Comparison of ENCODE assay signal across 8 mouse cellular contexts in the genomic region with DNA sequence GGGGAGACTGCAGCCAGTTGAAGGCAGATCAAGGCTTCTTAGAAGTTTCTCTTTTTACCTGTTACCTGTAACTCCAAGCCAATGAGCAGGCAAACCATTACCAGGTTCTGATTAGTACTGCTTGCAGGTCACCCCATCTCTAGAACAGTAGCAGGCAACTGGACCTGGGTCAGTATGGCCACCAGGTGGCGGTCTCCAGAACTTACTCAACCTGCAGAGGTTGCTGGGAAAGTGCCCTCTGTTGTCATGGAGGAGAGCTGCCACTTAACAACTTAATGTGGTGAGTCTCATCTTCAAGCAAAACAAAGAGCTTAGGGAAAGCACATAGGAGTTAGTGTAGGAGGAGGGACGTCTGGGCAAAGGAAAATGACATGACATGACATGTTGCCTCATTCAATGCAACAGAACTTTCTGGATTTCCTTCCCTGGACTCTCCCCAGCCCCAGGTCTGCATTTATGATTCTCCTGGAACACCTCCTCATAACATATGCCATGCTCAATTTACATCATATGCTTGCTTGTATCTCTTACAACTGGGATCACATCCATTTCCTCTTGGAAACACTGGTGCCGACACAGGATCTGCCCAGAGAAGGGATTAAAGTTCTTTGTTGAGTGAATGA.
DNase-seq lines count a peak whose midpoint lies in the region; ATAC-seq lines count a peak whose summit lies in the region.

No protein-coding gene starts in this region.

- no peak for ATAC-seq in hindbrain, embryonic 11.5 days (ENCODE audit: low FRiP score)
- ATAC-seq in hindbrain, embryonic 14.5 days (ENCODE audit: low FRiP score), result no peak
- ATAC-seq in cerebellum, adult (ENCODE audit: insufficient number of reproducible peaks, low FRiP score, low TSS enrichment), result peak; percentile 60
- ATAC-seq in megakaryocyte progenitor cell, adult 5-6 weeks (replicated peaks; ENCODE audit: poor library complexity), result peak; percentile 98

- no peak overlapping the region for H3K4me2 ChIP-seq in hindbrain, embryonic 11.5 days (replicated peaks; ENCODE audit: low read depth, low read length)
- H3K4me2 ChIP-seq in hindbrain, embryonic 14.5 days (replicated peaks), result no peak overlapping the region

- H3K36me3 ChIP-seq in hindbrain, embryonic 11.5 days (ENCODE audit: control insufficient read depth, insufficient read depth, low read length), result no peaks in the 10 kb centered on the region
- H3K36me3 ChIP-seq in hindbrain, embryonic 14.5 days (replicated peaks; ENCODE audit: control insufficient read depth, insufficient read depth), result no peaks in the 10 kb centered on the region

- no peak overlapping the region for H3K9ac ChIP-seq in hindbrain, embryonic 11.5 days (ENCODE audit: low read depth, low read length)
- no peak overlapping the region for H3K9ac ChIP-seq in hindbrain, embryonic 14.5 days

- peak; percentile 57 for DNase-seq in hindbrain, embryonic 11.5 days (ENCODE audit: low spot score)
- no peak for DNase-seq in hindbrain, embryonic 14.5 days (ENCODE audit: low spot score)
- DNase-seq in ES-CJ7 (ENCODE audit: low read depth, low spot score), result peak; percentile 74
- DNase-seq in gastrocnemius, adult 18-20 months (ENCODE audit: low spot score), result peak; percentile 75
- DNase-seq in kidney, postnatal 36 days, result peak; percentile 78 to 89
- peak; percentile 13 for DNase-seq in yolk sac, embryonic 10.5 days (ENCODE audit: low spot score)

- WGBS in hindbrain, embryonic 11.5 days, result 47% methylated on average over 3 of the region's 3 CpGs
- 42% methylated on average over 3 of the region's 3 CpGs for WGBS in hindbrain, embryonic 14.5 days

- H3K9me3 ChIP-seq in hindbrain, embryonic 11.5 days (ENCODE audit: control insufficient read depth, low read length), result no peaks in the 10 kb centered on the region
- no peaks in the 10 kb centered on the region for H3K9me3 ChIP-seq in hindbrain, embryonic 14.5 days (ENCODE audit: control insufficient read depth, low read length)

- H3K27me3 ChIP-seq in hindbrain, embryonic 11.5 days (ENCODE audit: control insufficient read depth, insufficient read depth, low read length), result no peaks in the 10 kb centered on the region
- H3K27me3 ChIP-seq in hindbrain, embryonic 14.5 days (ENCODE audit: control insufficient read depth, insufficient read depth, low read length), result no peaks in the 10 kb centered on the region

- H3K4me1 ChIP-seq in hindbrain, embryonic 11.5 days (replicated peaks; ENCODE audit: control insufficient read depth, insufficient read depth, low read length), result no peaks in the 10 kb centered on the region
- no peaks in the 10 kb centered on the region for H3K4me1 ChIP-seq in hindbrain, embryonic 14.5 days (replicated peaks; ENCODE audit: control insufficient read depth, insufficient read depth, low read length)

- H3K27ac ChIP-seq in hindbrain, embryonic 11.5 days (ENCODE audit: low read depth, low read length), result no peak overlapping the region
- H3K27ac ChIP-seq in hindbrain, embryonic 14.5 days, result no peak overlapping the region

- H3K4me3 ChIP-seq in hindbrain, embryonic 11.5 days (ENCODE audit: low read depth, low read length), result no peak overlapping the region
- H3K4me3 ChIP-seq in hindbrain, embryonic 14.5 days (replicated peaks; ENCODE audit: low read length), result no peak overlapping the region

Comparison
In these comparisons a context has a peak if more than half of its experiments do, and no peak if none do; other contexts are left out.
1. ATAC-seq: peak in cerebellum, adult (single experiment) and megakaryocyte progenitor cell, adult 5-6 weeks (single experiment); none in hindbrain, embryonic 11.5 days (single experiment) and hindbrain, embryonic 14.5 days (single experiment).